Mouse (Mus musculus) kidney, postnatal 36 days (tissue): ENCODE data around the gene Gm28372.

Source experiments
- DNase-seq, 2 experiments: peaks; one replicate each; pipeline ENCODE4 v3.0.0; 2021 to 2022; ENCODE audit warnings: mixed read lengths in 2 of 2

Gene Gm28372

GRCm38 (mm10) chr2:130452266-130452665 lies 47.2 kb downstream of the Gm28372 start:
- no peak for DNase-seq

DNA sequence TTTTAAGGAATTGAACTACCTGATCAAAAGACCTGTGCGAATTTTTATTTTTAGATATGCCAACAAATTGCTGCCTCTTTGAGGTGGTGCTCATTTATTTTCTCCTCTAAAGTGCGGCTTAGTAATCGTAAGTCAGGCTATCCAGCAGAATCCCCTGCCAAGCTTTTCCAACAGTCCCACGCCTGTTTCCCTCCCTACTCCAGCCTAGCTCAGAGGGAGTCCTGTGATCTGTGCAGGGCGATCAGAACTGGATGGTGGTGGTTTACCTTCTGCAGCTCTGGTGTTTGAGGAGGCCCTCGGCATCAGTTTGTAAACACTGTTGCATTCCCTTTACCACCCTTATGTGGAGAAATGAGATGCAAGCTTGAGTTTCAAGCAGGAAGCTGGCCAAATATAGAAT lies 48.4 kb downstream of the Gm28372 start:
- no peak for DNase-seq

DNA sequence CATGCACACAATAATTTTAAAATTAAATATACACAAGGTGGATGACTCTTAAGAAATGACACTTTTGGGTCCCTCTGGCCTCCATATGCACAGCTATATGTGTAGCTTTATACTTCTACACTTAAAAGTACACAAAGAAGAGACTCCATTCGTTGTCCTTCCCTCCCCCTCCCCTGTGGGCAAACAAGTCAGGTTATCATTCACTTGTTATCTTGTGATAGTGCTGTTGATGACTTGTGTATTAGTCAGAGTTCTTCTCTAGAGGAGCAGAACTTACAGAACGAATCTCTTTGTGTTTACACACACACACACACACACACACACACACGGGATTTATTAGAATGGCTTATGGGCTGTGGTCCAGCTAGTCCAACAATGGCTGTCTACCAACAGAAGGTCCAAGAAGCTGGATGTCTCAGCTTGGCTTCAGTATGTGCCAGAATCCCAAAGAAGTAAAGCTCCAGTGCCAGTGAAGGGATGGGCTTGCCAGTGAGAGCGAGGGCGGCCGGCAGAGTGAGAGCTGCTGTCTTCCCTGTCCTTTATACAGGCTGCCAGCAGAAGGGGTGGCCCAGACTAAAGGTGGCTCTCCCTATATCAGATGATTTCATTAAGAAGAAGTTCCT lies 49.8 kb downstream of the Gm28372 start:
- no peak for DNase-seq
